Mouse (Mus musculus): Measurements from ENCODE around the gene Prph2.
A peak's percentile ranks its signal among the peaks of the same experiment; 100 is the strongest.

Gene Prph2

GRCm38 (mm10) chr17:46963186-46963585 lies 52.9 kb downstream of the Prph2 start:
- DNase-seq (ENCODE audit: low spot score in 2 of 2): peak; percentile 8 to 23

GRCm38 (mm10) chr17:46966892-46967291 lies 56.6 kb downstream of the Prph2 start:
- DNase-seq (ENCODE audit: low spot score in 2 of 2): no peak

- no peak for DNase-seq (ENCODE audit: low spot score in 2 of 2)
Measured at GRCm38 (mm10) chr17:46972603-46973002, 62.3 kb downstream of the Prph2 start.
